Mouse (Mus musculus): ENCODE measurements around the gene Ulk1. TPM values are rescaled to one million over a fixed set of nuclear protein-coding genes. Genes with fewer than 3 reads are reported as not detected.
"Not testable (repeated sequence)": the region's sequence is repeated elsewhere in the genome, so short reads cannot be mapped to it uniquely, and the experiment has no call there.

Ulk1 gene
- polyA plus RNA-seq, 2 experiments: 13.3 to 18.3 TPM

DNA sequence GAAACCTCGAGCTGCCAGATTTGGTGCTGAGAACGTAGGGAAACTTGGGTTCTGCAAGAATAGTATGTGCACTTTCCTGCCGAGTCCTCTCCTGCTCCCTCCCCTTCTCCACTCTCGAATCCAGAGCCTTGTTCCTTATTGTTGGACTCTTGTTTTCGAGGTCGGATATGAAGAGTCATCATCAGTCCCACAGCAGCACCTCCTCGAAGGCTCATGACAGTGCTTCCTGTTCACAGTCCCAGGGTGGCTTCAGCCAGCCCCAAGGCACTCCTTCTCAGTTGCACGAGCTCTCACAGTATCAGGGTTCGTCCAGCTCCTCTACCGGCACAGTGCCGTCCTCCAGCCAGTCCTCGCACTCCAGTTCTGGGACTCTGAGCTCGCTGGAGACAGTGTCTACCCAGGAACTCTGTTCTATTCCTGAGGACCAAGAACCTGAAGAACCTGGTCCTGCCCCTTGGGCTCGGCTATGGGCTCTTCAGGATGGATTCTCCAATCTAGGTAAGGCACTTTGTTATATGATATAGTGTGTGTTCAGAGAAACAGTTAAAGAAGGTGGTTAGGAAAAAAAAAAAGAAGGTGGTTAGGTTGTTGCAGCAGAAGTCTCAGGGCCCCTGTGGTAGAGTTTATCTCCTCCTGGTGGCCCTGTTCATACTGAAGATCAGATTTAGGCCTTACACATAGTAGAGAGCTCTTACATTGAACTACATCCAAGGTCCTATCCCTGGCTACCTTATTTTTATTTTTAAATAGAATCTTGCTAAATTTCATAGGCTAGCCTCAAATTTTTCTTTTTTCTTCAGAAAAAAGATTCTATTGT lies 31.4 kb upstream of the Ulk1 start:
- DNase-seq (ENCODE audit: low read depth in 3 of 3, low spot score in 3 of 3) (no peak), ATAC-seq (ENCODE audit: insufficient read depth) (no peak)
- TF ChIP-seq EP300 (IDR thresholded peaks at IDR 0.05; ENCODE audit: low read depth) (no peak), CTCF (IDR thresholded peaks at IDR 0.05; ENCODE audit: low read depth) (no peak; the same call in 1 of the 2 replicates)
- Histone ChIP-seq H3K27ac (peak overlapping the region; percentile 10), H3K27me3 (ENCODE audit: control insufficient read depth, insufficient read depth, low read length) (no peaks in the 10 kb centered on the region), H3K9ac (replicated peaks) (no peak overlapping the region; the same call in 1 of the 2 replicates), H3K36me3 (replicated peaks; ENCODE audit: control insufficient read depth, insufficient read depth, low read depth) (peaks cover 50% of the 10 kb centered on the region), H3K4me2 (ENCODE audit: low read depth) (peak overlapping the region; percentile 81), H3K4me1 (replicated peaks; ENCODE audit: control insufficient read depth in 2 of 2, insufficient read depth in 2 of 2, low read length in 1 of 2) (peaks cover 25 to 29% of the 10 kb centered on the region in 2 experiments), H3K4me3 (ENCODE audit: insufficient read depth in 1 of 2, low read depth in 2 of 2, low read length in 2 of 2) (peak overlapping the region; percentile 95 to 97), H3K9me3 (ENCODE audit: control insufficient read depth, low read length) (no peaks in the 10 kb centered on the region)
- 52% methylated on average over 14 of the region's 14 CpGs for WGBS (ENCODE audit: insufficient replicate concordance)

DNA sequence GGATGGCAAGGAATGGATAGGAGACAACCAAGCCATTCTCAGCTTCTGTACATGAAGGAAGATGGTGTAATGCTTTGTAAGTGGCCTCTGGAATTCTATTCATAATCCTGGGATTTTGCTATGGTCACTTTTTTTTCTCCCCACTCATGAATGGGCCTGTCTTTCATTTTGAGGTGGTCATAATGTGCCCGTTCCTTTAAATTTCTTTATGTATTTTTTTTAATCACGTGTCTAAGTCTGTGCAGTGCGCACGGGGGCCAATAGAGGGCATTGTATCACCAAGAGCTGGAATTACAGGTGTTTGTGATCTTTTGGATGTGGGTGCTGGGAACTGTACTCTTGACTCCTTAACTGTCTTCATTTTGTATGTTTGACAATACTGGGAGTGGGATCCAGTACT lies 30.6 kb upstream of the Ulk1 start:
- H3K27me3 ChIP-seq (ENCODE audit: control insufficient read depth, insufficient read depth, low read length): no peaks in the 10 kb centered on the region
- peak overlapping the region; percentile 93 for H3K9ac ChIP-seq (replicated peaks)
- peak overlapping the region; percentile 83 for H3K27ac ChIP-seq
- peak; percentile 54 to 72 (median 60) for DNase-seq (ENCODE audit: low read depth in 3 of 3, low spot score in 3 of 3)
- H3K36me3 ChIP-seq (replicated peaks; ENCODE audit: control insufficient read depth, insufficient read depth, low read depth): peaks cover 42% of the 10 kb centered on the region
- no peaks in the 10 kb centered on the region for H3K9me3 ChIP-seq (ENCODE audit: control insufficient read depth, low read length)
- ATAC-seq (ENCODE audit: insufficient read depth): no peak
- peaks cover 30 to 35% of the 10 kb centered on the region in 2 experiments for H3K4me1 ChIP-seq (replicated peaks; ENCODE audit: control insufficient read depth in 2 of 2, insufficient read depth in 2 of 2, low read length in 1 of 2)
- TF ChIP-seq CTCF (IDR thresholded peaks at IDR 0.05; ENCODE audit: low read depth): peak; percentile 77
- TF ChIP-seq EP300 (IDR thresholded peaks at IDR 0.05; ENCODE audit: low read depth): no peak
- WGBS (ENCODE audit: insufficient replicate concordance): 2% methylated on average over 4 of the region's 4 CpGs
- H3K4me2 ChIP-seq (ENCODE audit: low read depth): peak overlapping the region; percentile 81
- peak overlapping the region; percentile 95 to 97 for H3K4me3 ChIP-seq (ENCODE audit: insufficient read depth in 1 of 2, low read depth in 2 of 2, low read length in 2 of 2)

GRCm38 (mm10) chr5:110839678-110840365 lies 29.9 kb upstream of the Ulk1 start, which contains the start of the genes Hscb and Chek2:
Gene Hscb (minus strand): TSS chr5:110839777.
Gene Chek2 (plus strand): TSS chr5:110839979.
- H3K4me3 ChIP-seq (ENCODE audit: insufficient read depth in 1 of 2, low read depth in 2 of 2, low read length in 2 of 2): peak within 1 kb of the TSS; percentile 95 to 97
- WGBS (ENCODE audit: insufficient replicate concordance): under 1% methylated on average over 41 of the region's 41 CpGs
- DNase-seq (ENCODE audit: low read depth in 3 of 3, low spot score in 3 of 3): peak; percentile 98 to 99 (median 99)
- H3K27me3 ChIP-seq (ENCODE audit: control insufficient read depth, insufficient read depth, low read length): no peaks in the 10 kb centered on the region
- ATAC-seq (ENCODE audit: insufficient read depth): peak; percentile 82
- peak within 1 kb of the TSS; percentile 100 for H3K27ac ChIP-seq
- H3K4me2 ChIP-seq (ENCODE audit: low read depth): peak within 1 kb of the TSS; percentile 81
- peaks cover 36 to 41% of the 10 kb centered on the region in 2 experiments for H3K4me1 ChIP-seq (replicated peaks; ENCODE audit: control insufficient read depth in 2 of 2, insufficient read depth in 2 of 2, low read length in 1 of 2)
- H3K9ac ChIP-seq (replicated peaks): peak within 1 kb of the TSS; percentile 97
- peak; percentile 63 for TF ChIP-seq CTCF (IDR thresholded peaks at IDR 0.05; ENCODE audit: low read depth)
- TF ChIP-seq EP300 (IDR thresholded peaks at IDR 0.05; ENCODE audit: low read depth): no peak
- peaks cover 36% of the 10 kb centered on the region for H3K36me3 ChIP-seq (replicated peaks; ENCODE audit: control insufficient read depth, insufficient read depth, low read depth)
- no peaks in the 10 kb centered on the region for H3K9me3 ChIP-seq (ENCODE audit: control insufficient read depth, low read length)

DNA sequence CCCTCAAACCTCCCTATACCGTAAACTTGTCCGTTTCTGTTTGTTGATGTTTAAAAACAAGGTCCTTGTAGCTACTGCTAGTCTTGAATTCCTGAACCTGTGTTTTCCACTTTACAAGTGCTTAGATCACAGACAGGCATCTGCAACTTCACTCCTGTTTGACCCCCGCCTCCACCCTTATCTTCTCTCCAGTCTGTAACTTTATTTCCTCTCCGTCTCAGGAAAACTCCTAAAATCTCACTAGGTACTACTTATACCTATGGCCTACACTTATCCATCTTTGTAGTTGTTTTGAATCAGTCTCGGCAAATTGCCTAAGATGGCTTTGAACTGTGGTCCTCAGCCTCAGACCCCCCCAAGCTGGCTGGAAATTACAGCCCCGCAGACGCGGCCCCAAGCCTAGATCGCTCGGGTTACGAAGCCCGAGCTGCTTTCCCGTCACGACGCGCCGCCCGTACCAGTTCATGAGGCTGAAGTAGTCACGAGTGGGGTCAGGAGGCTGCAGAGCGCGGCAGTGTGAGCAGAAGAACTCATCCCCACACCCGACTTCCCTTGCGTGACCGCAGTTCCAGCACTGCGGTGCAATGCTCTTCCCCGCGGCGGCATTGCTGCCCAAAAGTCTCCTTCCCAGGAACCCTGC lies 29.3 kb upstream of the Ulk1 start:
- DNase-seq (ENCODE audit: low read depth in 3 of 3, low spot score in 3 of 3) (peak in 2 of 3 experiments; percentile 58 to 61), ATAC-seq (ENCODE audit: insufficient read depth) (peak; percentile 25)
- Histone ChIP-seq H3K4me2 (ENCODE audit: low read depth) (peak overlapping the region; percentile 74), H3K9ac (replicated peaks) (peak overlapping the region; percentile 97), H3K36me3 (replicated peaks; ENCODE audit: control insufficient read depth, insufficient read depth, low read depth) (peaks cover 33% of the 10 kb centered on the region), H3K4me1 (replicated peaks; ENCODE audit: control insufficient read depth in 2 of 2, insufficient read depth in 2 of 2, low read length in 1 of 2) (peaks cover 43 to 47% of the 10 kb centered on the region in 2 experiments), H3K4me3 (ENCODE audit: insufficient read depth in 1 of 2, low read depth in 2 of 2, low read length in 2 of 2) (peak overlapping the region; percentile 80 to 95), H3K9me3 (ENCODE audit: control insufficient read depth, low read length) (no peaks in the 10 kb centered on the region), H3K27ac (peak overlapping the region; percentile 100), H3K27me3 (ENCODE audit: control insufficient read depth, insufficient read depth, low read length) (no peaks in the 10 kb centered on the region)
- 1% methylated on average over 28 of the region's 28 CpGs for WGBS (ENCODE audit: insufficient replicate concordance)
- TF ChIP-seq CTCF (IDR thresholded peaks at IDR 0.05; ENCODE audit: low read depth) (no peak), EP300 (IDR thresholded peaks at IDR 0.05; ENCODE audit: low read depth) (peak; percentile 57)

DNA sequence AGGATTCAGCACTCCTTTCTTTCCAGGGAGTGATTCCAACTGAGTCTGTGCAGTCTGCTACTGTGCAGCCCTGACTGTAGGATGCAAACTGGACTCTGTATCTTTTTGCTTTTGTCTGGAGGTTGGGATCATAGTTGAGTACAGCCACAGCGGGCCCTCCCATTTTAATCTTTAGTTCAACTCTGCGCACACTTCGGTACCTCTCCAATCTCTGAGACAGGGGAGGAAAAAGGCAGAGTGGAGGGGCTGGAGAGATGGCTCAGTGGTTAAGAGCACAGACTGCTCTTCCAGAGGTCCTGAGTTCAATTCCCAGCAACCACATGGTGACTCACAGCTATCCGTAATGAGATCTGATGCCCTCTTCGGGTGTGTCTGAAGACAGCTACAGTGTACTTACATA lies 28.1 kb upstream of the Ulk1 start:
- WGBS (ENCODE audit: insufficient replicate concordance): 14% methylated on average over 5 of the region's 5 CpGs
- Histone ChIP-seq H3K9ac (replicated peaks) (peak overlapping the region; percentile 97), H3K4me3 (ENCODE audit: insufficient read depth in 1 of 2, low read depth in 2 of 2, low read length in 2 of 2) (peak overlapping the region; percentile 80 to 95), H3K27ac (peak overlapping the region; percentile 100), H3K4me1 (replicated peaks; ENCODE audit: control insufficient read depth in 2 of 2, insufficient read depth in 2 of 2, low read length in 1 of 2) (peaks cover 49 to 51% of the 10 kb centered on the region in 2 experiments), H3K36me3 (replicated peaks; ENCODE audit: control insufficient read depth, insufficient read depth, low read depth) (peaks cover 25% of the 10 kb centered on the region), H3K4me2 (ENCODE audit: low read depth) (peak overlapping the region; percentile 74)
- not testable (repeated sequence) for ATAC-seq (ENCODE audit: insufficient read depth); H3K9me3 ChIP-seq (ENCODE audit: control insufficient read depth, low read length); DNase-seq (ENCODE audit: low read depth in 3 of 3, low spot score in 3 of 3); H3K27me3 ChIP-seq (ENCODE audit: control insufficient read depth, insufficient read depth, low read length)
